Mouse (Mus musculus) monocyte, adult 5-6 weeks (primary cell): ENCODE measurements at regions not wholly inside any gene's neighbourhood (a gene's known extent, or its start where the extent isn't known, plus 50 kb on each side); places are given as distances from the start of the nearest gene placed in this dataset.

Experiments
- ATAC-seq: fragments of 153-309, 156-312 bp; replicated peaks from 2 replicates; pipeline ENCODE4 v1.8.0; 2017; ENCODE audit warnings: mild to moderate bottlenecking; ENCODE audit not compliant: low TSS enrichment, insufficient number of reproducible peaks, severe bottlenecking, poor library complexity, low FRiP score

- ATAC-seq: peak; percentile 84
These were observed 152.1 kb downstream of the Maf start for GRCm38 (mm10) chr8:115555452-115555851.

GRCm38 (mm10) chr8:115554185-115554584 is 153.4 kb downstream of the Maf start:
- ATAC-seq: no peak

- ATAC-seq: no peak
These were observed 156.3 kb downstream of the Maf start for GRCm38 (mm10) chr8:115551262-115551661.

GRCm38 (mm10) chr8:115549112-115549511 is 158.5 kb downstream of the Maf start:
- ATAC-seq: no peak

GRCm38 (mm10) chr8:115544067-115544466 is 163.5 kb downstream of the Maf start:
- ATAC-seq: no peak

- no peak for ATAC-seq
These were observed 164.7 kb downstream of the Maf start for GRCm38 (mm10) chr8:115542935-115543334.

- ATAC-seq: no peak
These were observed 168.0 kb downstream of the Maf start for GRCm38 (mm10) chr8:115539600-115539999.

GRCm38 (mm10) chr8:115538236-115538635 is 169.4 kb downstream of the Maf start:
- no peak for ATAC-seq

GRCm38 (mm10) chr8:115537761-115538160 is 169.8 kb downstream of the Maf start:
- no peak for ATAC-seq

- no peak for ATAC-seq
These were observed 170.8 kb downstream of the Maf start for GRCm38 (mm10) chr8:115536554-115537346.

GRCm38 (mm10) chr8:115536001-115536400 is 171.6 kb downstream of the Maf start:
- ATAC-seq: no peak

- ATAC-seq: no peak
These were observed 173.6 kb downstream of the Maf start for GRCm38 (mm10) chr8:115534030-115534429.

GRCm38 (mm10) chr8:115531343-115531742 is 176.3 kb downstream of the Maf start:
- ATAC-seq: no peak

GRCm38 (mm10) chr8:115529568-115530342 is 177.8 kb downstream of the Maf start:
- 0 out of 2 replicates have a peak, but pooled peaks have one; percentile 21 for ATAC-seq

- ATAC-seq: no peak
These were observed 178.7 kb downstream of the Maf start for GRCm38 (mm10) chr8:115528879-115529278.

GRCm38 (mm10) chr8:115525149-115525548 is 182.4 kb downstream of the Maf start:
- no peak for ATAC-seq

- no peak for ATAC-seq
These were observed 182.9 kb downstream of the Maf start for GRCm38 (mm10) chr8:115524713-115525112.

- ATAC-seq: peak; percentile 64; the same call in 1 of the 2 replicates
These were observed 185.1 kb downstream of the Maf start for GRCm38 (mm10) chr8:115522527-115522926.

GRCm38 (mm10) chr8:115515647-115516046 is 191.9 kb downstream of the Maf start:
- ATAC-seq: no peak

- no peak for ATAC-seq
These were observed 193.1 kb downstream of the Maf start for GRCm38 (mm10) chr8:115514485-115514884.
